Mouse (Mus musculus): ENCODE data around the gene Dnajb2.

Dnajb2 gene

DNA sequence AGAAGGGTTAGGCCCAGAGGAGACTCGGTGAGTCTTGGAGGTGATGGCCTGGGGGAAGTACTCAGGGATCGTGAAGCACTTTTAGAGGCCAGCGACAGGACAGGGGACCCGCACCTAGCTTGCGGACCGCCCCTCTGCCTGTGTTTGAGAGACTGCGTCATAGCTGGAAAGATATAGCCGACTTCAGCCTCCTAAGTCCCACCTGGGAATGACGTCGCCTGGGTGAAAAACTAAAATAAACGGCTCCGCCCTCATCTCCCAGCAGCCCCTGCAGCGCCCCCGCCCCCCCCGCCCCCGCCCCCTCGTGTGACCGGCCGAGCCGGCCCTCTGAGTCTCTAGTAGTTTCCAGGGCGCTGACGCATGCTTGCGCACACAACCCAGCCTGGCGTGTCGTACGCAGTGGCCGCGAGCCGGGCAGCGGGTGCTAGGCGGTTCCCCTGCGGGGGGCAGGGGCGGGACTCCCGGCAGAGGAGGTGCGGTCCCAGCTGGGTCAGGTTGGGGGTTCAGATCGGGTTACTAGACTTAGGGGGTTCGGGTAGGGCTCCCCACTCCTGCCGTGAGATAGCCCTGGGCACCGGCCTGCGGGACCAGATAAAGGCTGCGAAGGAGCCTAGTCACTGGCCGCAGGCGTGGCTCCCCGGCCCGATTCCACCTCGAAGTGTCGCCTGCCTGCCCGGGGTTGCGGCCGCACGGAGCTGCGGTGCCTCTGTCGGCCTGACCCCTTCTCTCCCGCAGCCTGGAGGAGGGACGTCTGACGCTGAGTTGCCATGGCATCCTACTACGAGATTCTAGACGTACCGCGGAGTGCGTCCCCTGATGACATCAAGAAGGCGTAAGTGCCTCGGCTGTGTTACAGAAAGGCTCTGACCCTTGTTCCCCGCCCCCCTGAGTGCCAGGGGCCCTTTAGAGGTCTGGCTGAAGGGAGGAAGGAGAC, at the start of gene Dnajb2:
Dnajb2 (plus strand) TSS at position 290 of the 934 bp plus-strand sequence.
- peak; percentile 90 for DNase-seq (ENCODE audit: low read depth, low spot score)

DNA sequence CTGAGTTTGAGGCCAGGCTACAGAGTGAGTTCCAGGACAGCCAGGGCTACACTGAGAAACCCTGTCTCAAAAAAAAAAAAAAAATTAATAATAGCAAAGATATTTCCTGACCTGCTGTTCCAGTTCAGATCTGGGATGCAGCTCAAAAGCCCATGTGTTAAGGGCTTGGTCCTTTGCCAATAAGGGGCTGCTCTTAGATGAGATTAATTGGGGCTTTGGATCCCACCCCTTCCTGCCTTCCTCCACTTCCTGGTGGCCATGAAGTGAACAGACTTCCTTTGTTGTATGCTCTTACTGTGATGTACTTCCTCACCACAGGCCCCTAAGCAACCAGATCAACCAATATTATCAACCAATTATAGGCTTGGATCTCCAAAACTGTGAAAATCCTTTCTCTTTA, 49.1 kb upstream of the Dnajb2 start:
- no peak for DNase-seq (ENCODE audit: low read depth, low spot score)

DNA sequence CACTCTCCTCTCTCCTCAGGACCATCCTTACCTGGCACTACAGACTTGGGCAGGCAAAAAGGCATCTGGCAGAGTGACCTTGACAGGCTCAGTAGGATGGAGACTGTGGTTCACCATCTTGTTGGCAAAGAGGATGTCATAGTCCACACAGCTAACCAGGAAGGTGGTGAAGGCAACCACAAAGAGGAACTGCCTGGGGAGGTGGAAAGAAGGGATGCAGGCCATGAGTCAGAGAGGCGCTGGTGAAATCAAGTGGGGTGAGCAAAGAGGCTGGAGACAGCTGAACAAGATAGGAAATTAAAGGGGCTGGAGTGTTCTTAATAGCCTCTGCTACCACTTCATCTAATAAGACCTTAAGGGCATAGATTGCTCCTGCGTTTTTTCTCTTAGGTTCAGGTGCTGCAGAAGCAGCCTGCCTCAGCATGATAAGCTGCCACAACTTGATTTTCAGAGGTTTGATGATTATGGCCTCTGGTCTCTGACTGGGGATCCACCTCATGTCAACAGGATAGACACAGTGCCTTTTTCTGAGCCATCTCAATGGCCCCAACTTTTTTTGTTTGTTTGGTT, 48.2 kb upstream of the Dnajb2 start:
- DNase-seq (ENCODE audit: low read depth, low spot score), result no peak

DNA sequence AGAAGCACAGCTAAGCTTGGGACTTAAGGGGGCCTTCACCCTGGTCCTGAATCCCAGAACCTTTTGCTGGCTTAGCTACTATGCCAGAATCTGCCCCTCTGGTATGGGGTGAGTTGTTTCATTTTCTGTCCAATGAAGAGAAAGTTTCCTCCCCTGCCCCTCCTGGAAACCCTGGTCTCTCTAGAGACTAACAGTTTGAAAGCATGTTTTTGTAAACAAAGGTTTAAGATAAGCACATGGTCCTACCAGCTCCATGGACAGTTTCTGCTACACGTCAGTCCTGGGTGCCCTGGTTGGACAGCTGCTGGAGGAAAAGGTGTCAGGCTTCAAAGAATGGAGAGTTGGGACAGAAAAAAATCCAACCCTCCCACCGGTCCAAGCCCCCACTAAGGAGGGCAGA, 45.6 kb upstream of the Dnajb2 start:
- DNase-seq (ENCODE audit: low read depth, low spot score), result no peak

DNA sequence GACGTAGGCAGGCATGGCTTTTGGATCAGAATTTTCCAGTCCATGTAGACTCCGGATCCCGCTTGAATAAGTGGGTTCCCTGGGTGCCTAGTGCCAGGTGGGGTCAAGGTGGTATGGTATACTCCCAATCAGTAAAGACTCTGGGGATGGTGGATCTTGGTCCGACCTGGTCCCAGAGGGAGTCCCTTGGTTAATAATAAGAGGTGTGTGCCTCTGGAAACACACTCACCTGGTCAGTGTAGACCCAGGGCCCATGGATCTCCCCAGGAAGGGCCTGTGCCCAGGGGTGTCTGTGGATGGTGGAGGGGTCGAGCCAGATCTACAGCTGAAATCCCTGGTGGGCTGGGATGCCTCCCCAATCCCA, 45.0 kb upstream of the Dnajb2 start:
- no peak for DNase-seq (ENCODE audit: low read depth, low spot score)

DNA sequence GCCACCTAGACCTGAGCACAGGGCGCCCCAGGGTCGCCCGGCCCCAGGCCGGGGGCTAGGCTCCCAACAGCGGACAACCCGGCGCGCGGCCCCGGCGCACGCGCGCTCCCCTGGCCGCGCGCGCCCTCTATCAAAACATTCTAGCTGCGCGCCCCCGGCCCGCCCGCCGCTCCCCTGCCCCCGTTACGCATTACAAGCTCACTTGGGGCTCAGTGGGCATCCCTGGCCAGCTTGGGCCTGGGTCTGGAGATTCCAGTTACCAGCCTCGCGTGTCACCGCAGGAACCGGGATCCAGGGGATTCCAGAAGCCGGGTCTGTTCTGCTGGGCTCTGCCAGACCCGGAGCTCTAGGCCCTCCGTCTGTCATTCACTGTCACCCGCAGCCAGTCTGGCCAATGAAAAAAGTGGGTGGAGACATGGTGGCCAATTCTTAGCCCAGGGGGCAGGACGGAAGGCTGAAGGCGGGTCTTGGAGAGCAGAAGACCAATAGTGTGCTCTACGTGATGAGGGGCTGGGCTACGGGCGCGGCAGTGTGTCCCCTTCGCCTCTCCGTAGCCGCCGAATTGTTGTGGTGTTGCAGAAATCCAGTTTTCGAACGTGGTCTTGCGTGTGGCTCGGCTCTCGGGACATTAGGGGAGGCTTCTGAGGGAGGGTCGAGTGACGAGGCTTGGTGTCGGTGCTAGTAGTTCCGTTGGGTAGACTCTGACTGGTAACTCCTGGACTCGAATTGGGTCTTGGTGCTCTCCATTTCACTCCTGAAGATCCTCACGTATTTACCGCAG, 44.4 kb upstream of the Dnajb2 start, which contains the start of the genes Ankzf1 and Atg9a:
Ankzf1 (plus strand) TSS at position 530 of the 781 bp plus-strand sequence.
Atg9a (minus strand) TSS at position 575 of the 781 bp plus-strand sequence.
- peak; percentile 97 for DNase-seq (ENCODE audit: low read depth, low spot score)

DNA sequence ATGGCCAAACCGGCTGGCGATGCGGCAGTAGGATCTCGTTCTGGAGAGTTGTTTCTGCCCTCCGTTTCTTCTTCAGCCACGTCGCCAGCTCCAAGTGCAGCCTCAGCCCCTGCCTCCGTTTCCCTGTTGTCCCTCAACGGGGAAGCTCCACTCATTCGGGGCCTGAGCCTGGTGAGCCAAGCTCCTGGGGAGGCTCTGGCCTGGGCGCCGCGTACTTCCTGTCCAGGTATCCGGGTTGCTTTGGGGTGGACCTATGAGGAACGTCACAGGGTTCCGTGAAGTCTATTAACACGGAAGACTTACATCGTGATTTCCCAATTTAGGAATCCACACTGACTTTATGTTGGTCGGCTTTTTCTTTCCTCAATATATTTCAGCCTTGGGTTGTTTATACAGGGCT, 43.8 kb upstream of the Dnajb2 start:
- peak; percentile 54 for DNase-seq (ENCODE audit: low read depth, low spot score)

DNA sequence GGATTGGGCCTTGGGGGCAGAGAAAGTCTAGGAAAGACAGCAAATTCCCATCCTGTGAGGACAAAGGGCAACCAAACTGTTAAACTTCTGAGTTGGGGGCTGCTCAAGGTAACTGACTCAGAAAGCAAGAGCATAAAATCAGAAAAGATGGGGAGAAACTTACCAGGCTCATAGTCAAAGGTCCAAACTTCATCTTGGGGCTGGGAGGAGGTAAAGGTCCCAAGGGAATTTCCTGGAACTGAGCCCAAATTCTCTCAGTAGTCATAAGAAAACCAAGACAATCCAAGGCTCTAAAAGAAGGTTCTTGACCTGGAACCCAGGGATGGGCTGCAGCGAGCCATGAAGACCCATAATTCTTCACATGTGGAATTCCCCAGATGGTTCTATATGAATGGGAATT, 35.0 kb upstream of the Dnajb2 start:
- no peak for DNase-seq (ENCODE audit: low read depth, low spot score)

DNA sequence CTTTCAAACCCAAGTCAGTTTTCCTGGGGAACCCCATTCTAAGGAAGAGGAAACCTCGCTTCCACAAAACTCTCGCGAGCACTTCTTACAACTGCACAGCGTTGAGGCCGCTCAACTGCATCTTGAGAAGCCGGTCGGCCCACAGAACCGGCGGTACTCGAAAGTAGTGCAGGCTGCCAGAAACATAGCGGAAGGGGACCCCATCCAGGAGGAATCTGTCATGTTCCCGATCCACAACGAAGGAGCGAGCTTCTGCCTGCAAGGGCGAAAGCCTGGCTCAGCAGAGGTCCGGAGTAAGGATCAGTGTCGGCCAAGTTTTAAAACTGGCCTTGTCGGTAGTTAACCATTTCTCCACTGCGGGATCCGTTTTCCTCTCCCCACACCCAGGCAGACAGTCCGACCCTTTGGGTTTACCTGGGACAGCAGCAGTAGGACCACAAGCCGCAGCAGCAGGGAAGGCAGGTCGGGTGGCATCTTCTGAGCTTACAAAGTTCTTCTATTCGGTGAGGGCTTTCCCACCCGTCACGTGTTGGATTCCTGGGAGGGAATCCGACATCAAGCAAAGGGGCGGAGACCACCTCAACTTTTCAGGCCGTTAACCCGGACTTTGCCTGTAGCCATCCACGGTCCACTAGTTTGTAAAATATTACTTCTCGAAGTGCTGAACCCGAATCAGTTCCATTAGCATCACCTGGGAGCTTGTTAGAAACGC, 27.1 kb upstream of the Dnajb2 start:
- peak; percentile 40 for DNase-seq (ENCODE audit: low read depth, low spot score)

DNA sequence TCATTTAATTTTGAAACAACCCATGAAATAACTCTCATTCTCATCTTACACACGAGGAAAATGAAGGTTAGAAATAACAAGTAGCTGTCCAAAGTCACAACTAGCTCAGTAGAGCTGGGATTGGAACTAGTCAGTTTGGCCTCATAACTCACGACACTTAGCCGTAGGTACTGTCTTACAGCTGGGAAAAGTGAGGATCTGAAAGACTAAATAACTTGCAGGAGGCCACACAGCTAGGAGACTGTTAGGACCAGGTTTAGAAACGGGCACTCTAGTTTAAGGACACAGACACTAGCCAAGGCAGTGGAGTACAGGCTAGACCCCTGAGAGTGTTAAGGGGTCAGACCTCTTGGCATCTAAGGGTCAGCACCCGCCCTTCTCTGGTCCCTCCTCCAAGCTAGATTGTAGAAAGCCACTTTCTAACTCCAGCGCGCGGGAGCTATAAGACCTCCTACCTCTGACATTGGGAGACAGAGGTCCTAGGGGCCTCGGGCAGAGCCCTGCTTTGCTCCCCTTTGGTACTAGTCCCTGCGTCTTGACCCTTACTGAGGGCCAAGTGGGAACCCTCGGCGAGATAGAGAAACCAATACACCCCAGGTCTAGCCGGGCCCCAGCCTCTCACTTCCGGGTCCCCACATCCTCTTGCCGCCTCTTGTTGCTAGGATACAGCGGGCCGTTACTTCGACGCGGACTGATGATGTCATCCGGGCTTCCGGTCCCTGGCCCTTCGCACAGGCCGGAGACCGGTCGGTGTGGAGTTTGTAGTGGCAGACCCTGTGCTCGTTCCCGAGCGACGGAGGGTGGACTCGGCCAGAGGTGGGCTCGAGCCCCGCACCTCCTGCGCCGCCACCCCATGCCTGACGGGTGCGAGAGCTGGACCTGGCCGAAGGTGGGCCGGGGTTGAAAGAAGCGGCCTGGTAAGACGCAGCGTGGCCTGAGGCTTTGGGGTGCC, 25.8 kb upstream of the Dnajb2 start, which contains the start of the genes Glb1l and Stk16:
Glb1l (minus strand) TSS at position 678 of the 952 bp plus-strand sequence.
Stk16 (plus strand) TSS at position 703 of the 952 bp plus-strand sequence.
- DNase-seq (ENCODE audit: low read depth, low spot score), result peak; percentile 96

DNA sequence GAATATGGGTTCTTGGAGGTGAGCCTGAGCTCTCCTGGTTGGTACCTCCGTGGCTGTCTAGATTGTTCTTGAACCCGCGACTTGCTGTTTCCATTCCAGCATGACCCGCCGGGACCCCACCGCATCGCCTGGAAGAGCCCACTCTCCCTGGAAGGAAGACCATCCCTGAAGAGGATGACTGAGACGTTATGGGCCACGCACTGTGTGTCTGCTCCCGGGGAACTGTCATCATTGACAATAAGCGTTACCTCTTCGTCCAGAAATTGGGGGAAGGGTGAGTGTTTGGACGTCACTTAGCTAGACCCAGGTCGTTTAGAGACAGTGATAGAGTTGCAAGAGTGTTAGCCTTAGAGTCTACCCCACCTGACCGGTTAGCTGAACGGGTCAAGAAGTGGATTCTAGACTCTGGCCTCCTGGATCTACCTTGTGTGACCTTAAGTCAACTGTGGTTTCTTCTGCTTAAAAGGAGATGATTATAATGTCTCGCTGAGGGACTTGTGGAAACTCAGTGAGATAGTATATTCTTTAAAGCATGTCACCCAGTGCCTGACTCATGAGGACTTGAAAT, 25.0 kb upstream of the Dnajb2 start:
- no peak for DNase-seq (ENCODE audit: low read depth, low spot score)

DNA sequence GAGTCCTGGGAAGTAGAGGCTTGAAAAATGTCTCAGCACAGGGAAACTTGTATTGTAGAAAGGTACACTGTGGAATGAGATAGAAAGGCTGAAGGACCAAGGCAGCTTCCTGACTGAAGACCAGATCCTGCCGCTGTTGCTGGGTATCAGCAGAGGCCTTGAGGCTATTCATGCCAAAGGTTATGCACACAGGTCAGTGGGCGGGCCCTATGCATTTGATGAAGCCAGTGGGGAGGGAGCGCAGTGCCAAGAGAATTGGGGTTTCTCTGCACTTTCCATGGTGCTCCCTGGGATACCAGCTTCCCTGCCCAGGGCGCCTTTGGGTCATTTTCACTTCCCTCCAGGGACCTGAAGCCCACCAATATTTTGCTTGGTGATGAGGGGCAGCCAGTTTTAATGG, 23.7 kb upstream of the Dnajb2 start:
- DNase-seq (ENCODE audit: low read depth, low spot score), result no peak

DNA sequence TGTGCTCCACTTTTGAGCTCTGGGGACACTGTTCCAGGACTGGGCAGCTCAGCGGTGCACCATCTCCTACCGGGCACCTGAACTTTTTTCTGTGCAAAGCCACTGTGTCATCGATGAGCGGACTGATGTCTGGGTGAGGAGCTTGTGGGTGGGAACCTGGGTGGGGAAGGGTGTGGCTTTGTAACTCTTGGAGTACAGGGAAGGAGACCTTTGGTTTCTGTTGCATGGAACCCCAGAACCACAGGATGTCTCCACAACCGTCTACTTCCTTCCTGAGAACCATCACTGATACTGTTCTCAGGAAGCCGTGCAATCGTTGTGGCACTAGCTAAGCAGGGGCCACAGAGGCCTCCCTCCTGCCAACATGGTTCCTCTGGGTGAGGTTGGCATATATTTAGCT, 23.1 kb upstream of the Dnajb2 start:
- peak; percentile 39 for DNase-seq (ENCODE audit: low read depth, low spot score)

DNA sequence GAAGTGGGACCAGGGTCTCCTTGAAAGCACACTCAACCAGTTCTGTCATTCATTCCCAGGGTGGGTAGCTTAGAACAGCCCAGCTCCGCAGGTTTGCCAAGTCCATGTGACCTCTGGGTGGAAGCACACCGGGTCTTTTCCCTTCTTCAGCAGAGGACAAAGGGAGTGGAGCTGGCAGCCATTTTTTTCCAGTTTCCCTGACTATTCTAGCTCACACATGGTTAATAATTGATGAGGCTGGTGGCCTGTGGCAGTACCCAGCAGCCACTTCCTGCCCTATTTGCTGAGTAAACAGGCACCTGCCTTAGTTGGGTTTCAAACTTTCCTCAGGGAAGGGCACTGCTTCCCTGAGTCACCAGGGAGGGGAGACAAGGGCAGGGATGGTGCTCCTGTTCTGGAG, 21.8 kb upstream of the Dnajb2 start:
- no peak for DNase-seq (ENCODE audit: low read depth, low spot score)

DNA sequence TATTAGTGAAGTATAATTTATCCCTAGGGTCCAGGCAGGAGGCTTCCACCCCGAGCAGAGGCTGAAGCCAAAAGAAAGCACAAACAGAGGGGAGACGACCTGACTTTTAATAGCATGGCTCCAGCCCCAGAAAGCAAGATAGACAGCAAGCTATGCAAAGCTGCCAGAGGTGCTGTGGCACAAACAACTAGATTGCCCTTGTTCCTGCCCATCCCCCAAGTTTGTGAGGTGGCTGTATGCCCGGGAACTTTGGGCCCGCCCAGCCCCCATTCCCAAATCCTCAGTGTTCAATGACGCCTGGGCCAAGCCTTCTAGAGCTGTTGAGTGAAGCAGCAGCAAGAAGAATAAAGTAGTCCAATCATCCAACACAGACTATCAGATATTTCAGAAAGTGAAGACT, 21.3 kb upstream of the Dnajb2 start:
- no peak for DNase-seq (ENCODE audit: low read depth, low spot score)

DNA sequence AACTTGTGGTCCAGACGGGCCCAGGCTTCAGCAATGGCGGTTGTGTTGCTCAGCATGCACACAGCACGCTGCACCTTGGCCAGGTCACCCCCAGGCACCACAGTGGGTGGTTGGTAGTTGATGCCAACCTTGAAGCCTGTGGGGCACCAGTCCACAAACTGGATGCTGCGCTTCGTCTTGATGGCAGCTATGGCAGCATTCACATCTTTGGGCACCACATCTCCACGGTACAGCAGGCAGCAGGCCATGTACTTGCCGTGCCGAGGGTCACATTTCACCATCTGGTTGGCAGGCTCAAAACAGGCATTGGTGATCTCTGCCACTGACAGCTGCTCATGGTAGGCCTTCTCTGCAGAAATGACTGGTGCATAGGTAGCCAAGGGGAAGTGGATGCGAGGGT, 20.4 kb upstream of the Dnajb2 start:
- no peak for DNase-seq (ENCODE audit: low read depth, low spot score)

DNA sequence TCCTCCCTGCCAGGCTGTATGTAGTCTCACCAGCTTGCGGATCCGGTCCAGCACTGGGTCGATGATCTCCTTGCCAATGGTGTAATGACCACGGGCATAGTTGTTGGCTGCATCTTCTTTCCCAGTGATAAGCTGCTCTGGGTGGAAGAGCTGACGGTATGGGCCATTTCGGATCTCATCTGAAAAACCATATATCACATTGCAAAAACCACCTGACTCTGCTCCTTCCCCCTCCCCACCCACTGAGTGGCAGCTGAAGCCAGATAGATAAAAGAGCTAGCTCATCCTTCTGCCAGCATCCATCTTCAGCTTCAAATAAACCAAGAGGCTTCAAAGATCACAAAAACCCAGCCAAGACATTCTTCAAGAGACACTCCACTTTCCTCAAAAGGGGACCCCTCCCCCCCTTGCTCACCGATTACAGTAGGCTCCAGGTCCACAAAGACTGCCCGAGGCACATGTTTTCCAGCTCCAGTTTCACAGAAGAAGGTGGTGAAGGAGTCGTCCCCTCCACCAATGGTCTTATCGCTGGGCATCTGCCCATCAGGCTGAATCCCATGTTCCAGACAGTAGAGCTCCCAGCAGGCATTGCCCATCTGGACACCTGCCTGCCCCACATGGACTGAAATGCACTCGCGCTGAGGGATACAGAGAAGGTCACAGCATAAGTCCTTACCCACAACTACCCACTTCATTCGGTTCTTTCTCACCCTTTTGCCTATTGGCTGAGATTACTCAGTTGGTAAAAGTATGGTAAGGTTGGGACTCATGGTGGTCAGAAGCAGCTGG, 19.2 kb upstream of the Dnajb2 start:
- peak; percentile 12 for DNase-seq (ENCODE audit: low read depth, low spot score)

DNA sequence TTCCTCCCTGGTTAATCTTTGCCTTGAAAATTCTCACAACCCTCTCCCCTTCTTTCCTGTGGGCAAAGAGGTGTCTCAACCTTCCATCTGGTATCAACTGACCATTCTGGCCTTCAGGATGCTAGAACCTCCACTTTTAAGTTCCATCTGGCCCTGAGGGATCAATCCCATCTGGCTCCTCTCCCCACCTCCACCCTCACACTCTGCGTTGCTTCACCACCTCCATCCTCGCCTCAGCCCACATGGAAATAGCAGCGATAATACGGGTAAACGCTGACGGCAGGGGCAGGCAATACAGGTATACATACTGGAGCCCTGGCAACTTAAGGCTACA, 18.3 kb upstream of the Dnajb2 start:
- DNase-seq (ENCODE audit: low read depth, low spot score), result no peak
